In genomic region chrX:12006031-12006881, GRCm38 (mm10) we compare ENCODE assay signal across 8 mouse cellular contexts.
DNase-seq lines count a peak whose midpoint lies in the region; ATAC-seq and TF ChIP-seq lines count a peak whose summit lies in the region.

No protein-coding gene starts in this region.

- H3K27ac ChIP-seq in forebrain, embryonic 16.5 days (ENCODE audit: low read length): peak overlapping the region; percentile 95
- peak overlapping the region; percentile 94 for H3K27ac ChIP-seq in hindbrain, embryonic 10.5 days
- peak overlapping the region; percentile 96 for H3K27ac ChIP-seq in lung, embryonic 15.5 days

- 7% methylated on average over 47 of the region's 57 CpGs for WGBS in forebrain, embryonic 16.5 days
- 1% methylated on average over 57 of the region's 57 CpGs for WGBS in hindbrain, embryonic 10.5 days
- WGBS in lung, embryonic 15.5 days: 2% methylated on average over 53 of the region's 57 CpGs

- no peaks in the 10 kb centered on the region for H3K36me3 ChIP-seq in G1E (replicated peaks)
- no peaks in the 10 kb centered on the region for H3K36me3 ChIP-seq in forebrain, embryonic 16.5 days (ENCODE audit: control insufficient read depth, insufficient read depth)
- no peaks in the 10 kb centered on the region for H3K36me3 ChIP-seq in hindbrain, embryonic 10.5 days
- H3K36me3 ChIP-seq in lung, embryonic 15.5 days: no peaks in the 10 kb centered on the region

- no peak for TF ChIP-seq CTCF in G1E (IDR thresholded peaks at IDR 0.05; ENCODE audit: low read depth, low read length)

- no peak for DNase-seq in G1E (ENCODE audit: low spot score)
- peak; percentile 39 to 55 for DNase-seq in cerebellum, adult 18-20 months
- DNase-seq in hindbrain, embryonic 10.5 days (ENCODE audit: low spot score): peak; percentile 58
- peak; percentile 80 for DNase-seq in layer of hippocampus, adult 9-11 months
- peak; percentile 35 for DNase-seq in ovary, adult 18-20 months (ENCODE audit: low spot score)
- DNase-seq in thymus, postnatal 36 days: peak; percentile 53 to 66

- ATAC-seq in G1E (ENCODE audit: extremely low read depth, insufficient number of reproducible peaks, low FRiP score, poor library complexity, severe bottlenecking): no peak
- ATAC-seq in forebrain, embryonic 16.5 days: peak; percentile 75
- ATAC-seq in lung, embryonic 15.5 days (ENCODE audit: borderline replicate concordance, extremely low read depth, low FRiP score, low TSS enrichment): peak; percentile 66

- H3K4me2 ChIP-seq in forebrain, embryonic 16.5 days (ENCODE audit: low read length): peak overlapping the region; percentile 72
- H3K4me2 ChIP-seq in lung, embryonic 15.5 days: peak overlapping the region; percentile 72

- H3K9ac ChIP-seq in forebrain, embryonic 16.5 days (replicated peaks; ENCODE audit: low read depth, low read length): peak overlapping the region; percentile 82
- H3K9ac ChIP-seq in lung, embryonic 15.5 days: peak overlapping the region; percentile 49

- H3K4me3 ChIP-seq in G1E (ENCODE audit: low read depth, low read length): peak overlapping the region; percentile 71
- peak overlapping the region; percentile 47 for H3K4me3 ChIP-seq in forebrain, embryonic 16.5 days (replicated peaks; ENCODE audit: low read length)
- peak overlapping the region; percentile 52 for H3K4me3 ChIP-seq in hindbrain, embryonic 10.5 days
- H3K4me3 ChIP-seq in lung, embryonic 15.5 days: peak overlapping the region; percentile 42

- no peaks in the 10 kb centered on the region for H3K27me3 ChIP-seq in G1E (ENCODE audit: insufficient read depth, low read length)
- peaks cover 5% of the 10 kb centered on the region; the same call in 1 of the 2 replicates for H3K27me3 ChIP-seq in forebrain, embryonic 16.5 days (replicated peaks; ENCODE audit: control insufficient read depth, insufficient read depth, low read length)
- peaks cover 94% of the 10 kb centered on the region for H3K27me3 ChIP-seq in hindbrain, embryonic 10.5 days (ENCODE audit: insufficient read depth, poor library complexity, severe bottlenecking)
- H3K27me3 ChIP-seq in lung, embryonic 15.5 days: peaks cover 49% of the 10 kb centered on the region; the same call in 1 of the 2 replicates

- H3K9me3 ChIP-seq in G1E (replicated peaks): no peaks in the 10 kb centered on the region
- no peaks in the 10 kb centered on the region for H3K9me3 ChIP-seq in forebrain, embryonic 16.5 days (ENCODE audit: control insufficient read depth, low read length)
- H3K9me3 ChIP-seq in hindbrain, embryonic 10.5 days: no peaks in the 10 kb centered on the region
- no peaks in the 10 kb centered on the region for H3K9me3 ChIP-seq in lung, embryonic 15.5 days

- H3K4me1 ChIP-seq in G1E (ENCODE audit: insufficient read depth, low read depth, low read length): peaks cover 61% of the 10 kb centered on the region
- peaks cover 49% of the 10 kb centered on the region for H3K4me1 ChIP-seq in forebrain, embryonic 16.5 days (replicated peaks; ENCODE audit: control insufficient read depth, insufficient read depth, low read length)
- H3K4me1 ChIP-seq in hindbrain, embryonic 10.5 days (replicated peaks): peaks cover 67% of the 10 kb centered on the region
- peaks cover 55% of the 10 kb centered on the region for H3K4me1 ChIP-seq in lung, embryonic 15.5 days
